Mouse (Mus musculus) gastrocnemius, postnatal 10 days (tissue): ENCODE results near the gene Pde1a. TPM values are rescaled to one million over a fixed set of nuclear protein-coding genes. Genes with fewer than 3 reads are reported as not detected.

Experiments
- DNase-seq: peaks from one replicate; pipeline ENCODE4 v3.0.0; 2021; ENCODE audit warnings: mixed read lengths
- total RNA-seq, 2 experiments: library from RNA; stranded (reverse); gene quantifications; 2 replicates each; pipeline ENCODE4 v1.2.3; 2021

Pde1a gene
- total RNA-seq, 2 experiments from 2014 or later = 4.3 to 4.5 TPM

GRCm38 (mm10) chr2:80046751-80047513, 82.3 kb downstream of the Pde1a start:
- DNase-seq = no peak

DNA sequence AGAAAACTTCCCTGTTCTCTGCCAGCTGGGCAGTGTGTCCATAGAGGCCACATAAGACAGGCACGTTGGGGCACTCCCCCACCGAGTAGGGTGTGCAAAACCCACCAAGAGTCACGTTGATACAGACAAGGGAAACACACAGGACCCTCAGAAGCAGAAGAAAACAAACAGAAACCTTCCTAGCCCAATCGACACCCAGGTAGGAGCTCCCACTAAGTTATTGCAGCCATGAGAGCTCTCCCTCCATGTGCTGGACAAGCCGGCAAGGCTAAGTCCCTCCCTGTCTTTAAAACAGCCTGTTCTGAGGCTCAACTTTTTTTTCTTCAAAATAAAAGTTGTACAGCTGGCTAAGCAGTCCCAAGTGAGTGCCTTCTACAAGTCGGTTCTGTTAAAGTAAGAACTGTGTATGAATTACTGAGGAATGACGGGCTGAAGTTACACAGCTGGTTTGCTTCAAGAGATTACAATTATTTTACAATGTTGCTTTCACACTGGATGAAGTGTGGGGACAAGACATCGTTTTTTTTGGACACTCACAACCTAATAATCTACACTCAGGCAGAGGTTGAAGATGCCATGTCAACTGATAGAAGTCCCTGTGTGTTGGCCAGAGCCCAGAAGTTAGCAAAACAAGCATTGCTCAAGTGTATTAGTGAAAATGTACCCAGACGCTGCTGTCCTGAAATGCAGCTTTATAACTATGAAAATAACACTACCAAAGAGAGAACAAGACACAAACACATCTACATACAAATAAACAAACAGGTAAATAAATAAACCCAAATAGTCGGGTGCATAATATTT, 90.4 kb downstream of the Pde1a start:
- DNase-seq = no peak

DNA sequence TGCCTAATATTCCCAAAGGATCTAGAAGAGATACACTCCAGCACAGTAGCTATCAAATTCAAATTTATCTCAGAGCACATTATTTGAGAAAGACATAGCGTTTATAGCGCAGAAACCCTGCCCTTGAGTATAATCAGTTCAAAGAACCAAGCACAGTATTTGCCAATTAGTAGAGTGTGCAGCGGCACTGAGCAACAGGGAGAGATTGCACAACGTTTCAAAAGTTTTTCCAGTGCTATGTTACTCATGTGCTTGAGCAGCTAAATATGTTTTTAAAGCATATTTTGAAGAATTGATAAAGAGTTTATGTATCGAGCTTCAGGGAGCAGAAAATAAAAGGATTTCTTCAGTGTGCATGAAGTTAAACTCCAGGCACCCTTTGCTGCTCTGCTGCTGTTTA, 91.3 kb downstream of the Pde1a start:
- DNase-seq = no peak

DNA sequence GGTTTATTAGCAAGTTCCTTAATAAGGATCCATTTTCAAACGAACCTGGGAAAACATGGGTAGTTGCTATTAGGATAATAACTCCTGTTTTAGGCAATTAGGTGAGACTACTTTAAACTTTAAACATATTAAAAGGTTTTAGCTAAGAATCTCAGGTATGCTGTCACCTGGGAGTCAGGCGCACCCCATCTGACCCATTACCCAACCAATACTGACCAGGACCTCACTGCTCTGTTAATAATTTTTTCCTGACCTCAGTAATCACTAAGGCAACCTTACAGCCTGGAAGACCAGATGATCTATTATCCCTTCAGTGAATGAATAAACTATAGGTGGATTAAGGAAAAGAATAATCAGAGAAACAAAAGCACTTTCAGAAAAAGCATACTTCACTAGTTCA, 100.2 kb downstream of the Pde1a start:
- no peak for DNase-seq

GRCm38 (mm10) chr2:80026053-80026452, 103.2 kb downstream of the Pde1a start:
- DNase-seq = no peak

- no peak for DNase-seq
Measured at GRCm38 (mm10) chr2:80025597-80025996, 103.7 kb downstream of the Pde1a start.

DNA sequence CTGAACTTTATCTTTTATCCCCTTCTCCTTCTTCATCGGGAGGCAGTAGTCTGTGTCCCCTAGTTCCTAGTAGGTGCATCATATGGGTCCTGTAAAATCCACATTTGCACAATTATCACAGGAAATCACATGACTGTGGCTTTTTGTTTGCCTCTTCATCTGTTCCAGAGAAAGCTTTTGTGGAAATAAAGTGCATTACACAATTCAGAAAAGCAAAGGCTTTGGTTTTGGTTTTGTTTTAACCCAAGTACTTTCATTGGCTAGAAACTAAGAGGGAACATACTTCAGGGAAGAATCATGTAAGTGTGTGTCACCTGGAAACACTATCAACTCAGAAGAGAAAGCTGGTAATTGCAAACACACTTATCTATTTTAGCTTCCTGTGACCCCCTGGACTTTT, 104.2 kb downstream of the Pde1a start:
- no peak for DNase-seq

- no peak for DNase-seq
Measured at GRCm38 (mm10) chr2:80014161-80014560, 115.1 kb downstream of the Pde1a start.

DNA sequence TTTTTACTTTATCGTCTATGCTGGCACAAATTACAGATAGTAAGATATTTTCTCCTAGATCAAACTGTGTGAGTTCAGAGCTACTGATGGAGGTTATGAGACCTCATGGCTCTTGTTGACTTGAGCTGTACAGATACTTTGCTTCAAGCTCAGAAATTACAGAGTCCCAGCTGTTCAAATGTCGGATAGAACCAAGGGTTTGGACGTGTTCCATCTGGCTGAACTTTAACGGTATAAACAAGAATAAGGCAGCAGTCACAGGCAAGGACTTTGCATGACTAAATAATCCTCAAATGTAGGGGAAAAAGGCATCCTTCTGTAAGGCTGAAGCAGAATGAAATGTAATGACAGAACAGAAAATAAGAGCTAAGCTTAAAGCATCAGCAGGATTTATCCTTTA, 116.2 kb downstream of the Pde1a start:
- no peak for DNase-seq

DNA sequence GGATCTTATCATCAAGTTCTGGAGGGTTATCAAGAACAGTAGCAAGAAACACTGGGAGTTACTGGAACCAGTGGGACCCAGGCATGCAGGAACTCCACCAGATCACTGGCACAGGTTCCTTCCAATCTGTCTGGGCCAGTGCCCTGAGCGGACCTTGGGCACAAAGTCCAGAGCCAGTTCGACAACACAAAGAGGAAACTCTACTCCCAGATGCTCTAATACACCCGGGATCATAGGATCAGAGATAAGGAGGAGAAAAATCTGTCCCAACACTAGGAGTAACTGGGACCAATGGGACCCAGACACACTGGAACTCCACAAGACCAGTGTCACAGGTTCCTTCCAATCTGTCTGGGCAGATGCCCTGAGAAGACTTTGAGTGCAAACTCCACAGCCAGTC, 130.1 kb downstream of the Pde1a start:
- no peak for DNase-seq

GRCm38 (mm10) chr2:79998460-79998859, 130.8 kb downstream of the Pde1a start:
- DNase-seq = no peak

DNA sequence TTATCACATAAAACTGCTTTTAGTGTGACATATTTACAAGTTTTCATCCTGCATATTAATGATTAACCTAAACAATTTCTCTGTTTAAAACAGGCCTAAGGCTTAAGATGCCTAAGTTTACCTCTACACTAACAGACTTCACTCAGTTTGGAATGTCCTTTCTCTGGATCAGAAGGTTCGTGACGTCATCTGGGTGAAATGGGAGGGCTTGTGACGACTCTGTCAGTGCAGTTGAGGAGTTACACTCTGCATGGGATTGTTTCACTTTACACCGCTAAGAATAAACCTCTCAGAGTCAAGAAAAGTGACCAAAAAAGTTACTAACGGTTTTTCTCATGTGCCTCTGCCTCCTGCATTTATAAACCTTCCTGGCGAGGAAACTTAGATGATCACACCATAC, 137.6 kb downstream of the Pde1a start:
- no peak for DNase-seq

DNA sequence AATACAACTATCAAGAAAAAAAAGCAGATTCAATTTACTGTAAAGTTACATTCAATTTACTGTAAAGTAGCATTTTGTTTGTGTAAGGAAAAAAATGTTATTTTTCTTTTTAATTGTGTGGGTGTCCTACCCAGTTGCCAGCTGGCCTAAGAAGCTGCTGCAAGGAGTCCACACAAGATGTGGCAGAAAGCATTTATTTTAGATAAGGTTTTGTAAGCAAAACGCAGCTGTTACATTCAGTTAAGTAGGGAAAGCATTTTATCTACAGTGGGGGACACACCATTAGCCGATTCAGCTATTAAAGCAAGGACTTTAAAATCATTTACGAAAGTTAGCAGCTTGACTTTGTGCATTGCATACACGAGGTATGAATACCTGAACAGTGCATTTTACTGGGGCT, 145.5 kb downstream of the Pde1a start:
- no peak for DNase-seq

- no peak for DNase-seq
Measured at GRCm38 (mm10) chr2:79983222-79983632, 146.0 kb downstream of the Pde1a start.

DNA sequence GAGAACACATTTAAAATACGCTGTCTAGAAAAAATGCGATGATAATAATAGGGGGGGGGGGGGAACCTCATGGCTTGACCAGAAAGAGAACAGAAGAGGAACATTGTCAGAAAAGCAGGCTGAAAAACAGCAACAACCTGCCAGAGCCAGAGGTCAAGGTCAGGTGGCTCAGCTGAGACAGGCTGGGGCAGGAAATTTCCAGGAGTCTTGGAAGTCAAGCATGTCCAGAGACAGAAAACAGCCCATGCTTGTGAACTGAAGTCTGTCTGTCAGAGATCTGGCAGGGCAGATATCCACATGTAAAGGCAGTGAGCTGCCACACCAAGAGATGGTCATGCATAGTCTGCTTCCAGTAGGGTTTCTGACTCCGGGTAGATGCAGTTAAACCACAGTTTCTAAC, 147.5 kb downstream of the Pde1a start:
- no peak for DNase-seq

DNA sequence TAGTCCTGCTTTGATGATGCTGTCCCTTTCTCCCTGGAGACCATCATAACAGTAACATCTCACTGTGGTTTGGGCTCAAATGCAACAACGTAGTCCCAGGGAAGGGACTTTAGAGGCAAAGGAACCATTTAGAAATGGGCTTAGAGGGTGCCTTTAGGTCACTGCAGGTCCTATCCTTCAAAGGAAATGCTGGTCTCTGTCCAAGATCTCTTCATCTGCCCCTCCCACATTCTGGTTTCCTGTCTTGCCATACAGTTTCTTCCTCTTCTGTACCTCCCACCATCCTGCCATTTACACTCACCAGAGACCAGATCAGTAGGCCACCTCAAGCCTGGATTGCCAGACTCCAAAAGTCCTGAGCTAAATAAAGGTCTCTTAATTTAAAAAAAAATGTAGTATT, 150.3 kb downstream of the Pde1a start:
- no peak for DNase-seq

- DNase-seq = no peak
Measured at GRCm38 (mm10) chr2:79977259-79977658, 152.0 kb downstream of the Pde1a start.

GRCm38 (mm10) chr2:79975947-79976346, 153.3 kb downstream of the Pde1a start:
- no peak for DNase-seq

DNA sequence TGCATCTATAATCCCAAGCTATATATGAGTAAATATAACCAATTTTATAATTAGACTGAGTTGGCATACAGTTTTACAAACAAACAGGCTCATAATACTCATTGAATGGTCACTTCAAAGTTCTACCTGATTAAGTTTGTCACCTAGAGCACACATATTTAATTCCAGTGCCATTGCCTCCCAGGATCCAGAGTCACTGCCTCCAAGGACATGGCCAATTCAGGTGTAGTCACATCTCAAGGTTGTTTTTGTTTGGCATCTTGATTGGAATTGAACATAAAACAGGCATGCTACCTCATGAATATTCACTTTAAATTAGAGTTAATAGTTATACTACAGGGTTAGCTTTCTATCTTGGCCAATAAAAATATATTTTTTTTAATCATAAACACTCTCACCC, 157.0 kb downstream of the Pde1a start:
- DNase-seq = no peak

DNA sequence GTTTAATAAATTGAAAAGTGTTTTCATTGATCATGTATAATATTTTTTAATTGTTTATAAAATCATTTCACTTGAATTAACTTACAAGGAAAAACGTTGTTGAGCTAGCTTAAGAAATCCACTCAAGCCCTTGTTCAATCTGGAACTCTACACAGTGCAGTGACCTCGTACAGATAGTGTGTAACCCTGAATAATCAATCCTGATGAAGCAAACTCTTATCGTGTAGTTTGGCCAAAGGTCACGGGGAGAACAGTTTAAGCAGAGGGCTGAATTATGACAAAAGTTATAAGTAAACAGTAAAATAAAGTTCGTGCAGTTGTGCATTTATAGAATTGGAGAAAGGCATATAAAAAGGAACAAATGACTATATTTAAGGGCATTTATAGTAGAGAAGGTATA, 159.7 kb downstream of the Pde1a start:
- DNase-seq = no peak

DNA sequence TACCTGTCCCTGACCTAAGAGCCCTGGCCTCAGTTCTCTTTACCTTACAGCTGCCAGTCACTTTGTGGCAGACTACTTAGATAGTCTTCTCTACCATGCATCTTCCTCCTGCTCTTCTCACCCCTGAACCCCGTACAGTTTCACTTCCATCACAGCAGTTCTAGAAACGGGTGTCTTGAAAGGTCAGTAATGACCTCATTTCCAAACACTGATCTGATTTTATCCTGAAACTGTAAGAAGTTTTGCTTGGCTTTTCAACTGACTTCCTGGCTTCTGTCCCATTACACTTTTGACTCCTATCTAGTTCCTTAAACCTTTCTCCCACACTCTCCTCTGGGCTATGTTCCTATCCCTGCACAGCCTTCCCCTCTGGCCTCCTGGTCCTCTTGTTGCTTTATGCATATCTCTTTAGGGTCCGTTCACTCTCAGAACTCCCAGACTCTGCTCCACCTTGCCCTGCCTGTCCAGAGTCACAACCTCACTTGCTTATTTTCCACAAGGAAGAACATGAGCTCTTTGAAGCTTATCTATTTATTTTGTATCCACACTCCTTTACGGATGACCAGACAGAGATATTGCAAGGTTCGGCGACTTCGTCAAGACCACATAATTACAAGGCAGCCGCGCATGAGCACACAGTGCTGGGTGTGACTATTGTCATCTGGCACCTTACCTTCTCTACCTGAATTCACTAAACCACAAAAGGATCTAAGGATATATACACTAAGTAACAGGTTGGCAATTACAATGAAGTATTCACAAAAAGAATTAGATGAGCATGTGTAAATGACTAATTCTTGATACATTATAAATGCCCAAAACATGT, 162.4 kb downstream of the Pde1a start:
- DNase-seq = no peak

GRCm38 (mm10) chr2:79966086-79966485, 163.2 kb downstream of the Pde1a start:
- no peak for DNase-seq

DNA sequence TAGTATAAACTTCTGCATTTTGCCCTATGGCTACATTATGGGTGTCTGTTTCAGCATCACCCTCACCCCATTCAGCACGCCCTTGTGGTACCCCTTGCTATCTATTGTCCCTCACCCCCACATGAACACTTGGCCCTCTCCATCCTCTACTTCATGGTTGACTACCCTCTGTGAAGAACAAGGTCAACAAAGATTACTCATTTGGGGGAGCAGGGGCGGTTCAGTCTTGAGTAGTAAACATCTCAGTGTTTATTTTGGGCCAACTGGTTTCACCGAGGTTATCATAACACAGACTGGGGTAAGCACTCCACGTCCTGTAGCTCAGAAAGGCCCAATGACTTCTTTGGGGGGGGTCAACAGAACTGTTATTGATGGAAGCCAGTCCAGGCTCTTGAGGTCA, 164.3 kb downstream of the Pde1a start:
- no peak for DNase-seq
